Mouse (Mus musculus) embryonic facial prominence, embryonic 15.5 days (tissue): ENCODE results near the gene Serpinb6e. TPM values are rescaled to one million over a fixed set of nuclear protein-coding genes. Genes with fewer than 3 reads are reported as not detected.

Experiments
- ATAC-seq: fragments of 200-750 bp; cut with Nextera tagmentation; 2 replicates; pipeline ENCODE4 v1.8.0; 2017; ENCODE audit warnings: low read depth, moderate TSS enrichment; ENCODE audit not compliant: insufficient number of reproducible peaks, low FRiP score, low TSS enrichment
- H3K27ac ChIP-seq: fragments of 300-500 bp; sonication (generic); replicated peaks from 2 replicates; pipeline ENCODE4 v1.5.1; 2015; ENCODE audit warnings: mild to moderate bottlenecking, inconsistent platforms
- H3K27me3 ChIP-seq: fragments of 300-500 bp; sonication (generic); 2 replicates; pipeline ENCODE4 v1.6.1; 2015; ENCODE audit warnings: inconsistent platforms
- H3K36me3 ChIP-seq: fragments of 300-500 bp; sonication (generic); 2 replicates; pipeline ENCODE4 v1.6.1; 2015; ENCODE audit warnings: mild to moderate bottlenecking, inconsistent platforms
- H3K4me1 ChIP-seq: fragments of 300-500 bp; sonication (generic); 2 replicates; pipeline ENCODE4 v1.6.1; 2015; ENCODE audit warnings: inconsistent platforms
- H3K4me2 ChIP-seq: fragments of 300-500 bp; sonication (generic); replicated peaks from 2 replicates; pipeline ENCODE4 v1.6.1; 2015; ENCODE audit warnings: mild to moderate bottlenecking, inconsistent platforms
- H3K4me3 ChIP-seq: fragments of 300-500 bp; sonication (generic); replicated peaks from 2 replicates; pipeline ENCODE4 v1.5.1; 2015; ENCODE audit warnings: mild to moderate bottlenecking, inconsistent platforms
- H3K9ac ChIP-seq: fragments of 300-500 bp; sonication (generic); 2 replicates; pipeline ENCODE4 v1.6.1; 2015; ENCODE audit warnings: inconsistent platforms
- H3K9me3 ChIP-seq: fragments of 300-500 bp; sonication (generic); replicated peaks from 2 replicates; pipeline ENCODE4 v1.6.1; 2016; ENCODE audit warnings: inconsistent platforms
- WGBS: fragments of 180-500 bp; shearing (Covaris S2); methylation state at CpG from one replicate; pipeline ENCODE4 v1.1.7; 2015; 5-methylcytosine and 5-hydroxymethylcytosine counted together
- polyA plus RNA-seq: library from polyadenylated mRNA; unstranded; fragments of >200 nt; fragmentation: Nextera tagmentation; extraction: Ambion mirVana; gene quantifications from 2 replicates; pipeline ENCODE4 v1.2.1, GENCODE M21; 2015

Gene Serpinb6e
- polyA plus RNA-seq: not detected in 2 replicates

DNA sequence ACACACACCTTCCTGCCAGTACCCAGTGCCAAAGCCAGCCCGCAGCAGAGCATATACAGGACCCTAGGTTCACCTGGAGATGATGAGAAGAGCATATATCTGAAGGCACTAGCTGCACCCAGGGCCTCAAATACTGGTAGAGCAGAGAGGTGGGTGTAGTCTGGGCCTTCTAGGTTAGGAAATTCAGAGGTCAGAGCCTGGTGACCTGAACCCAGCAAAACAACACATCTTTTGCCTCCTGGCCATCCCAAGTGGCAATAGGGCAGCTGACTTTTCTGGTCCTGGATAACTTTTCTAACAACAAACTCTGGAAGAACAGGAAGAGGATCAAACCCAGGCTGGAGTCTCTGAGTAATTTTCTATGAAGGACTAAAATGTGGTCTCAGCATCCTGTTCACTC lies at the start of gene Serpinb6e:
TSS of gene Serpinb6e (minus strand) at position 101 of the 400 bp plus-strand sequence.
- WGBS: 52% methylated on average over 1 of the region's 1 CpGs
- no peak for ATAC-seq
- no peaks in the 10 kb centered on the region for H3K9me3 ChIP-seq

DNA sequence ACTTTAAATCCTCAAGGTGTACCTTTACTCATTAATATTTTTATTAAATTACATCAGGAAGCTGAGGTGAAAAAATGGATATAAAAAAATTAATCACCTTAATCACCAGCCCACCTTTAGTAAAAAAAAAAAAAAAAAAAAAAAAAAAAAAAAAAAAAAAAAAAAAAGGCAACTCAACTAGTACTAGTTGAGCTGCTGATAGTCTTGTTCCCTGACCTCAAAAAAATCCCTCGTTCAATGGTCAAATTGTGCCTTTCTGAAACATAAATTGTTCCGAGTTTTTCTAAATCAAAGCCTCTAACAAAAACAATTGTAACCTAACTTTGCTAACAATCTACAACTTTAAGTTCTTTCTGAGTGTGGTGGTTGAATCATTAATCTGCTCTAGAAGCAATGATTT lies 12.5 kb downstream of the Serpinb6e start:
- no peak overlapping the region for H3K4me2 ChIP-seq
- no peaks in the 10 kb centered on the region for H3K4me1 ChIP-seq
- no peaks in the 10 kb centered on the region for H3K27me3 ChIP-seq
- H3K36me3 ChIP-seq: no peaks in the 10 kb centered on the region
- WGBS: 80% methylated on average over 2 of the region's 2 CpGs
- H3K9ac ChIP-seq: no peak overlapping the region
- no peak for ATAC-seq
- no peaks in the 10 kb centered on the region for H3K9me3 ChIP-seq
- H3K27ac ChIP-seq: no peak overlapping the region
- H3K4me3 ChIP-seq: no peak overlapping the region

More for the DNA sequence above, at the start of gene Serpinb6e:
- Histone ChIP-seq H3K4me3 (no peak within 1 kb of the TSS), H3K4me1 (no peaks in the 10 kb centered on the region), H3K9ac (no peak within 1 kb of the TSS), H3K36me3 (no peaks in the 10 kb centered on the region), H3K27ac (no peak within 1 kb of the TSS), H3K27me3 (no peaks in the 10 kb centered on the region), H3K4me2 (no peak within 1 kb of the TSS)

DNA sequence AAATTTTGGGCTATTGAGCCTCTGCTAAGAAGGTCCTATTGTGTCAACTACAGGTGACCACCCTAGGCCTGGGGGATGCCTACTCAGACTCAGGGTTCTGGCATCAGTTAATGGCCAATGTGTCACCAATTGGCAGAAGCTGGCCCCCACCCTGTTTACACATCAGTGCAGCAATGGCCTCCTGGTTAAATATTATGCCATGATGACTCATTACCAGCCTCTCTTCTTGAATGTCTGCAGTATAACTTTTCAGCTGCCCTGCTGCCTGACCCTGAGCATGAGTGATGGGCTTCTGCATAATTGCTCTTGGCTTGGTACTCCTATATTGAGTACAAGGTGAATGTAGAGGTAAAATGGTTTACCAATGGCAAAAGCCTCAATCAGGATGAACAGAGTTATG lies 19.8 kb downstream of the Serpinb6e start:
- Histone ChIP-seq H3K27me3 (no peaks in the 10 kb centered on the region), H3K4me1 (no peaks in the 10 kb centered on the region), H3K4me2 (no peak overlapping the region), H3K4me3 (no peak overlapping the region), H3K9ac (no peak overlapping the region), H3K36me3 (no peaks in the 10 kb centered on the region), H3K9me3 (no peaks in the 10 kb centered on the region), H3K27ac (no peak overlapping the region)
- no peak for ATAC-seq

DNA sequence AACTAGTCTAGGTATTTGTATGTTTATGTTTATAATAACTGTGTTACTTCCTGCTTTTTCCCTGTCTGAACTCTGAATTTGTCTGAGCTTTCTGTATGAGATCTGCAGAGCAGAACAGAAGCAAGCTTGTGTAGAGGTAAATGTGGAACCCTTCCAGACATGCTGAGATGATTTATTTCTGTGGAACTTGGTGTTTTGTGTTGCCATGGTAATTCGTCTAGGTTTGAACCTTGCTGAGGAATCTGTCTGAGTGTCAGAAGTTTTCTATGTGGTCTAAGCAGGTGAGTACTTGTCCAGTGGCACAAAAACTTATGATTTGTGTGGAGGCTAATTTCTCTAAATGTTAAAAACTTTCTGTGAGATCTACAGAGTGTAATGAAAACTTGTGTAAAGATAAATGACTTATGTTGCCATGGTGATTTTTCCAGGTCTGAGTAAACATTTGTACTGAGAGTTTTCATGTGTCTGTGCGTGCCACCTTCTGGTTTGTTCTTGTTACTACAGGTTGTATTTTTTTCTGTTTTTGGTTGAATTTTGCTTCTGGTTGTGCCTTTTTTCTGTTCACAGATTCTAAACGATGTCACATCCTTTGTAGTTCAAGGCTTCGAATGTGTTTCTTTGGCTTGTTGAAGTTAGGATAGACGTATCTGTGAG lies 21.6 kb downstream of the Serpinb6e start:
- Histone ChIP-seq H3K4me3 (no peak overlapping the region), H3K36me3 (no peaks in the 10 kb centered on the region), H3K4me1 (no peaks in the 10 kb centered on the region), H3K9ac (no peak overlapping the region), H3K27me3 (no peaks in the 10 kb centered on the region), H3K9me3 (no peaks in the 10 kb centered on the region), H3K4me2 (no peak overlapping the region), H3K27ac (no peak overlapping the region)
- WGBS: 74% methylated on average over 5 of the region's 5 CpGs
- no peak for ATAC-seq

Other genes with a start within 250 kb of the Serpinb6e start
- not detected in 2 replicates for gene Serpinb6d, start 182.0 kb downstream of the Serpinb6e start, polyA plus RNA-seq
- 0.92 and 1.4 TPM in 2 replicates for gene Serpinb6c, start 62.3 kb upstream of the Serpinb6e start, polyA plus RNA-seq
- 15.8 and 19.1 TPM in 2 replicates for gene Nqo2, start 121.3 kb upstream of the Serpinb6e start, polyA plus RNA-seq
- 19.3 and 19.7 TPM in 2 replicates for gene Ripk1, start 159.0 kb upstream of the Serpinb6e start, polyA plus RNA-seq
- 69.0 and 74.4 TPM in 2 replicates for gene Serpinb6a, start 159.4 kb upstream of the Serpinb6e start, polyA plus RNA-seq
- gene Bphl, start 194.2 kb upstream of the Serpinb6e start, polyA plus RNA-seq: 51.2 and 72.1 TPM in 2 replicates
- 208 and 211 TPM in 2 replicates for gene Tubb2a, start 234.6 kb upstream of the Serpinb6e start, polyA plus RNA-seq